Mouse (Mus musculus) forebrain, postnatal 0 days (tissue): ENCODE data around the gene Prpf6. TPM values are rescaled to one million over a fixed set of nuclear protein-coding genes. Genes with fewer than 3 reads are reported as not detected.

ENCODE experiments used
- ATAC-seq: fragments of 200-750 bp; cut with Nextera tagmentation; 2 replicates; pipeline ENCODE4 v1.8.0; 2017; ENCODE audit warnings: mild to moderate bottlenecking, moderate library complexity
- DNase-seq: peaks from one replicate; pipeline ENCODE4 v3.0.0-alpha.2; 2015
- H3K27ac ChIP-seq: fragments of 300-500 bp; sonication (generic); 2 replicates; pipeline ENCODE4 v1.5.1; 2014; ENCODE audit warnings: low read depth, mild to moderate bottlenecking, antibody characterized with exemption, low read length, moderate library complexity, mixed read lengths
- H3K27me3 ChIP-seq: fragments of 300-500 bp; sonication (generic); 2 replicates; pipeline ENCODE4 v1.6.1; 2014; ENCODE audit warnings: mild to moderate bottlenecking, low read length, mixed read lengths; ENCODE audit not compliant: insufficient read depth
- H3K36me3 ChIP-seq: fragments of 300-500 bp; sonication (generic); 2 replicates; pipeline ENCODE4 v1.6.1; 2014; ENCODE audit warnings: mild to moderate bottlenecking, moderate library complexity; ENCODE audit not compliant: insufficient read depth
- H3K4me1 ChIP-seq: fragments of 300-500 bp; sonication (generic); 2 replicates; pipeline ENCODE4 v1.6.1; 2014; ENCODE audit warnings: antibody characterized with exemption; ENCODE audit not compliant: insufficient read depth
- H3K4me2 ChIP-seq: fragments of 300-500 bp; sonication (generic); 2 replicates; pipeline ENCODE4 v1.6.1; 2014; ENCODE audit warnings: low read depth, mild to moderate bottlenecking, moderate library complexity
- H3K4me3 ChIP-seq: fragments of 300-500 bp; sonication (generic); 2 replicates; pipeline ENCODE4 v1.5.1; 2014; ENCODE audit warnings: low read depth, low read length, mixed read lengths
- H3K9ac ChIP-seq: fragments of 300-500 bp; sonication (generic); 2 replicates; pipeline ENCODE4 v1.6.1; 2014; ENCODE audit warnings: mild to moderate bottlenecking
- H3K9me3 ChIP-seq: fragments of 300-500 bp; sonication (generic); 2 replicates; pipeline ENCODE4 v1.6.1; 2016; ENCODE audit warnings: low read length
- CTCF ChIP-seq: sonication (generic); IDR thresholded peaks from 2 replicates; pipeline ENCODE4 v1.5.1; 2016; ENCODE audit warnings: antibody characterized with exemption, control low read depth, low read depth
- WGBS: fragments of 180-500 bp; shearing (Covaris S2); extraction: QIAGEN DNeasy Blood & Tissue Kit; methylation state at CpG from one replicate; pipeline ENCODE4 v1.1.7; 2014; 5-methylcytosine and 5-hydroxymethylcytosine counted together
- polyA plus RNA-seq: library from polyadenylated mRNA; unstranded; fragments of >200 nt; fragmentation: Nextera tagmentation; extraction: Ambion mirVana; gene quantifications from 2 replicates; pipeline ENCODE4 v1.2.1, GENCODE M21; 2015
- total RNA-seq: library from RNA; depleted of rRNA; stranded (reverse); fragments of >200 nt; gene quantifications from 2 replicates; pipeline ENCODE4 v1.2.3, GENCODE M21; 2014; rRNA removed

Gene Prpf6
- total RNA-seq (45.8 and 49.6 TPM in 2 replicates), polyA plus RNA-seq (43.7 and 46.5 TPM in 2 replicates)

DNA sequence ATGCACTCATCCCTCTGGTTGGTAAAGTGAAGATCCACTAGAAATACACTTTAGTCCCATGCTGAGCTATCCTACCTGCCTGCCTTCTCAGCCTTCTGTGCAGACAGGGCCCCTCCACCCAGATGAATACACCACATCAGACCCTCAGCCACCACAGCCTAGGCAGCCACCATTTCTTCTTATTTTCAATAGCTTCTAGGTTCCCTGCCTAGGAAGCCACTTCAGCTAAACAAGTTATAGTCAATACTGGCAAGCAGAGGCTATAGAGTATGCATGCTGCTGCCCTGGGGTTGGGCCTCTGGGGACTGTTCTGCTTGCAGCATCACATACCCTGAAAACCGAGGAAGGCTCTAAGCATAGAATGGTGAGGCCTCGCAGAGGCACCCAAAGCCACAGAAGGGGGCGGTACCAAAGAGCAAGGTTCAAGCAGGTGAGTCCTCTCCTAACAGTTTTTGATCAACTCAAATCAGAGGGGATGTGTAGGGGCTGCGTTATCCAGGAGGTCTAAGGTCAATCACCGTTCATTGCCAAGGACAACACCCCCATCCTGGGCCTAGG is at the start of gene Prpf6:
Gene Prpf6 (plus strand): TSS at position 341 of the 558 bp plus-strand sequence.
- ATAC-seq (no peak), DNase-seq (no peak)
- no peaks in the 10 kb centered on the region for H3K27me3 ChIP-seq
- no peak for TF ChIP-seq CTCF
- H3K27ac ChIP-seq, result peak within 1 kb of the TSS; percentile 94
- peak within 1 kb of the TSS; percentile 85 for H3K4me2 ChIP-seq
- peaks cover 16% of the 10 kb centered on the region for H3K4me1 ChIP-seq
- H3K36me3 ChIP-seq, result peaks cover 50% of the 10 kb centered on the region
- no peaks in the 10 kb centered on the region for H3K9me3 ChIP-seq
- 15% methylated on average over 5 of the region's 5 CpGs for WGBS
- H3K4me3 ChIP-seq, result peak within 1 kb of the TSS; percentile 97
- peak within 1 kb of the TSS; percentile 96 for H3K9ac ChIP-seq

DNA sequence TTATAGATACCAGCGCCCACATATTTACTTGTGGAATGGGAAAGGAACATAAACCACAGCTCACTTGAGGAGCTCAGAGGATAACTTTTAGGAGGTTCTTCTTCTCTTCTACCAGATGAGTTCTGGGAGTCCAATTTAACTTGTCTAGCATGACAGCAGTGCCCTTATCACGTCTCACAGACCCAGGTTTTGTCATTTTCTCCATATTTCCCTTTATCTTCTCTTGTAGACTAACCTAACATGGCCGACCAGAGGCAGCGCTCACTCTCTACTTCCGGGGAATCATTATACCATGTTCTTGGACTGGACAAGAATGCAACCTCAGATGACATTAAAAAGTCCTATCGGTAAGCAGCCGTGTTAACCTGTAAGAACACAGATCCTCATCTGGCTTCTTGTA is 45.5 kb upstream of the Prpf6 start:
- DNase-seq (no peak), ATAC-seq (no peak)
- Histone ChIP-seq H3K9ac (no peak overlapping the region), H3K27me3 (no peaks in the 10 kb centered on the region), H3K9me3 (no peaks in the 10 kb centered on the region), H3K36me3 (peaks cover 47% of the 10 kb centered on the region), H3K27ac (no peak overlapping the region), H3K4me2 (no peak overlapping the region), H3K4me3 (no peak overlapping the region), H3K4me1 (no peaks in the 10 kb centered on the region)
- no peak for TF ChIP-seq CTCF
- WGBS, result 96% methylated on average over 7 of the region's 7 CpGs

DNA sequence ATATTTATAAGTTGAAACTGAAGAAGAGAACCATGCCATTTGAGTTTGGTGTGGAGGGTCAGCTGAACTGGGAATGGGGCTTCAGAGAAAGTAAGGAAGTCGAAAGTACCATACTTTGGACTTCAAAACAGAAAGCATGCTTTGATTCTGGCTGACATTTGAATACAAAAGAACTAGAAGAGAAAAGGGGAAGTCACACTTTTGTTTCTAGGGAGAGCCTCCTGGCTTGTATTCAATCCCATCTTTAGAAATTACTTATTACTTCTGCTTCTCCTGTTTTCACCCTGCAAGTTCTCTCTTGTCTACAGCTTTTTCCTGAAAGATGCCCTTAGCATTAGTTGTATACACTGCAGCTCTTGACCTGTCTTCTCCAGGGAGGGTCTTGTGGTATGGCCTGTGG is 43.4 kb upstream of the Prpf6 start:
- 74% methylated on average over 1 of the region's 1 CpGs for WGBS
- DNase-seq (no peak), ATAC-seq (no peak)
- Histone ChIP-seq H3K36me3 (peaks cover 67% of the 10 kb centered on the region), H3K4me2 (no peak overlapping the region), H3K27me3 (no peaks in the 10 kb centered on the region), H3K27ac (no peak overlapping the region), H3K4me1 (no peaks in the 10 kb centered on the region), H3K9ac (no peak overlapping the region), H3K9me3 (no peaks in the 10 kb centered on the region), H3K4me3 (no peak overlapping the region)
- TF ChIP-seq CTCF, result no peak

DNA sequence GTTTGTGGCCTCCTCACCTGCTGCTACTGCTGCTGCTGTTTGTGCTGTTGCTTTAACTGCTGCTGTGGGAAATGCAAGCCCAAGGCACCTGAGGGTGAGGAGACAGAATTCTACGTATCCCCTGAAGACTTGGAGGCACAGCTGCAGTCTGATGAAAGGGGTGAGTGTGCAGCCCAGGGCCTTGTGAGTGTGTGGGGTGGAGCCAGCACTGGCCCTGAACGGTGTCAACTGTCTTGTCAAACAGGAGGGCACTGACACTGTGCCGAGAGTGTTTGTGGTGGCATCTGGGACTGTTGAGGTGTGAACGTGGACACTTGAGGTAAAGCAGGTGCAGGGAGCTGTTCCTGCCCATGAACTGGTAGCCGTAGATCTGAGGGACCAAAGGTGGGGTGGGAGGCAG is 43.0 kb upstream of the Prpf6 start:
- DNase-seq, result no peak
- no peak for ATAC-seq
- WGBS, result 94% methylated on average over 5 of the region's 5 CpGs
- H3K27ac ChIP-seq, result no peak overlapping the region
- H3K9me3 ChIP-seq, result no peaks in the 10 kb centered on the region
- H3K36me3 ChIP-seq, result peaks cover 69% of the 10 kb centered on the region
- no peak for TF ChIP-seq CTCF
- no peak overlapping the region for H3K4me3 ChIP-seq
- H3K9ac ChIP-seq, result no peak overlapping the region
- H3K4me2 ChIP-seq, result no peak overlapping the region
- no peaks in the 10 kb centered on the region for H3K27me3 ChIP-seq
- H3K4me1 ChIP-seq, result no peaks in the 10 kb centered on the region

DNA sequence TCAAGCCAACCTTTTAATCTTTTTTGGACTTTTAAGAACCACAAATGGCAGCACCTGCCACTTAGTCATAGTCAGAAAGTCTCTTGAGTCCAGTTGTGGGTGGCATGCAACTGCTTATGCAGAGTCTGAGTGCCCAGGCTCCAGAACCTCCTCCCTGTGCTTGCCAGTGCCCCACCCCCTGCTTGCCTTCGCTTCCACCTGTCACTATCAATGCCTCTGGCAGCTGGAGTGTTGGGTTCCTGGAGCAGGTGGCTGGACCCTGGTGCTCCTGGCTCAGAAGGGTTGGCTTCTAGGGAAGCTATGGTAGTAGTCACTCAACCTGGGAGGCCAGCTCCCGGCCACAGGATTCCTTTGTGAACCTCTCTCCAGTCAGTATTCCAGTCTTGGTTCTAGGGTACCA is 41.4 kb upstream of the Prpf6 start:
- DNase-seq (no peak), ATAC-seq (no peak)
- TF ChIP-seq CTCF, result no peak
- H3K27ac ChIP-seq, result no peak overlapping the region
- H3K27me3 ChIP-seq, result no peaks in the 10 kb centered on the region
- no peaks in the 10 kb centered on the region for H3K4me1 ChIP-seq
- no peaks in the 10 kb centered on the region for H3K9me3 ChIP-seq
- H3K36me3 ChIP-seq, result peaks cover 70% of the 10 kb centered on the region
- no peak overlapping the region for H3K9ac ChIP-seq
- WGBS, result 96% methylated on average over 2 of the region's 2 CpGs
- H3K4me3 ChIP-seq, result no peak overlapping the region
- no peak overlapping the region for H3K4me2 ChIP-seq

DNA sequence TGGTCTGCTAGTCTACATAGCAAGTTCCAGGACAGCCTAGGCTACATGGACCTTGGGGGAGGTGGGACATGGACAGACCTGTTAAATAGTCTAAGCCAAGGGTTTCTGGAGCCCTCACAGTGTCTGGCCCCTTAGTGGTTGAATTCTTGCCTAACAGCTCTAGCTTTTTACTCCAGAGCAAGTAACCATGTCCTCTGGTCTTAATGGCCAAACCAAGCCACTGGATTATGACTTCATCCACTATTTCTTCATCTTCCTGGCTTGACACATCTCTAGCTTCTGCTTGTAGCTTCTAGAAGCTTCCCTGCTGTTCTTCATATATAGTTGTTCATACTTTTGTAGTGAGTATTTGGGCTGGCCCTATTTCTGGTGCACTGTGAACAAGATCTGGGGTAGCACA is 37.9 kb upstream of the Prpf6 start:
- no peak for TF ChIP-seq CTCF
- DNase-seq (no peak), ATAC-seq (no peak)
- H3K4me3 ChIP-seq, result no peak overlapping the region
- no peaks in the 10 kb centered on the region for H3K4me1 ChIP-seq
- H3K36me3 ChIP-seq, result peaks cover 47% of the 10 kb centered on the region
- H3K4me2 ChIP-seq, result no peak overlapping the region
- no peak overlapping the region for H3K9ac ChIP-seq
- no peaks in the 10 kb centered on the region for H3K27me3 ChIP-seq
- H3K27ac ChIP-seq, result no peak overlapping the region
- no peaks in the 10 kb centered on the region for H3K9me3 ChIP-seq

DNA sequence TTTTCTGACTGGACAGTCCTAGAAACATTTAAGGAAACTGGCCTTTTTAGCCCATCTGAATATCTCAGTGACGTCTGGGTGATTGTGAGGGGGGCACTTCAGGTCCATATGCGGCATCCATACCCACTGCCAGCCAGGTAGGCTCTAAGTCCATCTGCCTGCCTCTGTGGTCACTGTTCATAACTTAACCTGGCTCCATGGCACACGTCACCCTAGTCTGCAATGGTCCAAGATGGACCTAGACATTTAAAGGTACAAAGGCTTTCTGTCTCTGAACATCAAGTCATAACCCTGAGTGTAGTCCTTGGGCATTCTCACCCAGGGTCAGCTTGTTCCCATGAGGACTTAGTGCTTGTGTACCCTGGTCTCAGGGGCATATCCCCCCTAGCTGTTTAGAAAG is 24.3 kb upstream of the Prpf6 start:
- no peak overlapping the region for H3K9ac ChIP-seq
- H3K36me3 ChIP-seq, result no peaks in the 10 kb centered on the region
- H3K27ac ChIP-seq, result no peak overlapping the region
- ATAC-seq (no peak), DNase-seq (no peak)
- no peaks in the 10 kb centered on the region for H3K27me3 ChIP-seq
- no peaks in the 10 kb centered on the region for H3K4me1 ChIP-seq
- H3K4me2 ChIP-seq, result no peak overlapping the region
- no peak overlapping the region for H3K4me3 ChIP-seq
- no peak for TF ChIP-seq CTCF
- WGBS, result 84% methylated on average over 3 of the region's 3 CpGs
- H3K9me3 ChIP-seq, result no peaks in the 10 kb centered on the region
